Mouse (Mus musculus) megakaryocyte-erythroid progenitor cell, adult 5-6 weeks (primary cell): ENCODE results near the gene Tom1. TPM values are rescaled to one million over a fixed set of nuclear protein-coding genes. Genes with fewer than 3 reads are reported as not detected.

Experiments
- ATAC-seq: replicated peaks from 2 replicates; pipeline ENCODE4 v1.8.0; 2016; ENCODE audit warnings: mild to moderate bottlenecking, inconsistent platforms; ENCODE audit not compliant: severe bottlenecking, poor library complexity, low FRiP score, low TSS enrichment
- total RNA-seq, 2 experiments: library from RNA; stranded (forward) in 1 of 2; stranded (reverse) in 1 of 2; fragments of 200-1000, 215-1000 nt in 1 of 2; fragments of >200 nt in 1 of 2; fragmentation: Nextera tagmentation in 1 of 2; gene quantifications; 2 replicates each; pipeline ENCODE4 v1.2.3; 2014 to 2017

The Tom1 gene
- total RNA-seq, 2 experiments from 2014 or later, result 8.5 to 14.1 TPM

GRCm38 (mm10) chr8:75084382-75085064, 51.0 kb downstream of the Tom1 start:
- ATAC-seq, result no peak

DNA sequence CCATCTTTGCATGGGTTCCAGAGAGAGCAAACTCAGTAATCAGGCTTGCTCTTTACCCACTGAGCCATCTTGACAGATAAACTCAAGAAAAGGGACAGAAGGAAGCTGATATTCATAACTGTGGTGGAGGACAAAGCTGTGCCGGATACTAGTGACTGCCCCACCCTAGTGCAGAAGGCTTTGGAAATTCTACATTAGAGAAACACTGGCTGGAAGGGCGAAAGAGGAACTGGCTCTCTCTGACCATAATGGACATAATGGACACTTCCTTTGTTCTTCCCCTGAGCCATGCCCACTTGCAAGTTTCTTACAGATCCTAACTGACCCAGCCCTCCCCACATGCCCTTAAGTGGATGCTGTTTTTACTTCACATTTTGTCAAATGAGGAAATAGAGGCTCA, 52.5 kb downstream of the Tom1 start:
- ATAC-seq, result no peak

- ATAC-seq, result no peak
Observed at GRCm38 (mm10) chr8:75087127-75087526, 53.6 kb downstream of the Tom1 start.

GRCm38 (mm10) chr8:75088989-75089881, 55.7 kb downstream of the Tom1 start:
- no peak for ATAC-seq

DNA sequence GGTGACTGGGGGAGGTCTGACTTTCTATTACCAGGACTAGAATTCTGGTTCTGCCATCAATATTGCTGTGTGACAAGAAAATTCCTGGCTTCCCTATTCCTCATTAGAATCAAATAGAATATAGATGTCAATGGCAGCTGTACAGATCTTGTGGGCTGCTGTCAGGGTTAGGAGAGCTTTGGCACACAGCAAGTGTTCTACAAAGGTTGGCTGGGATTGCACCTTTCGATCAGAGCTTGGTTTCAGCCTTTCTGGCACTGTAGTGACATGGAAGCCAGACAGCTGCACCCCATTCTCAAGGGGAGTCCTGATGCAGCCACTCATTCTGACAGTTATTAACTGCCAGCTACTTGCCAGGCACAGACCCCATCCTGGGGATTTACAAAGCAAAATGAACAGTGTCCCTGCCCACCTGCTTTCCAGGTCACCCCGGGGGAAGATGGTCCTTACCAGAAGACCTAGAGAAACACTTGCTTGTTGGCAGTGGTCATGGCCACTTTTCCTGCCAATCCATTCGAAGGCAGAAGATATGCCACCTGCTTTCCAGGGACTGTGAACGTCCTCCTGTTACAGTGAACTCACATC, 57.4 kb downstream of the Tom1 start:
- no peak for ATAC-seq

DNA sequence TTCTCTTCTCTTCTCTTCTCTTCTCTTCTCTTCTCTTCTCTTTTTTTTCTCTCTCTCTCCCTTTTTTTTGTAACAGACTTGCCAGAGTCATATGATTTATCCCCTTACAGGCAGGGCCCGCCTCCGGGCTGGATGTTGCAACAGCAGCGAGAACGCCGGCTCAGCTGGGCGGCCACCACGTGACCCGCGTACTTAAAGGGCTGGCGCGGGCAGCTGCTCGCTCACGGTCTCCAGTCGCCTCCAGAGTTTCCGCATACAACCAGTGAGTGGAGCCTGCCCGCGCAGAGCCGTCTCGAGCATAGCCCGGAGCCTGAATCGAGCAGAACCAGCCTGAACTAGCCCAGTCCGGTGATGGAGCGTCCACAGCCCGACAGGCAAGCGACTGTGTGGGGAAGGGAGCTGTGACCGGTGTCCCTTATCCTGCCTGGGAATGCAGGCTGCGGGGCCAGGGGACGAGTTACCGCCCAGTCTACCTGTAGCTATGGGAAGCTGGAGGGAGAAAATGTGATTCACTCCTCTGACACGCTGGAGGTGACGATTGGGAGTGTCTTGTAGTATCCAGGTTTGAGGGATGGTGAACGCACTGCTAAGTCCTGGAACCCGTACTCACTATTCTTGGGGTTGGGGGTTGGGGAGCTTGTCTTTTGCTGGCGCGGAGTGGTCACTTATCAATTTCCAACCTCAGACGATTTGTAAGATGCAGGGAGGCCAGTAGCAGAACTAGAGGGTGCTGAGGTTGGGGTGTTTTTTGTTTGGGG, 60.1 kb downstream of the Tom1 start, which contains the start of gene Hmox1:
Gene Hmox1, plus strand, starts transcription at position 223 of the 758 bp plus-strand sequence.
- peak; percentile 93 for ATAC-seq

DNA sequence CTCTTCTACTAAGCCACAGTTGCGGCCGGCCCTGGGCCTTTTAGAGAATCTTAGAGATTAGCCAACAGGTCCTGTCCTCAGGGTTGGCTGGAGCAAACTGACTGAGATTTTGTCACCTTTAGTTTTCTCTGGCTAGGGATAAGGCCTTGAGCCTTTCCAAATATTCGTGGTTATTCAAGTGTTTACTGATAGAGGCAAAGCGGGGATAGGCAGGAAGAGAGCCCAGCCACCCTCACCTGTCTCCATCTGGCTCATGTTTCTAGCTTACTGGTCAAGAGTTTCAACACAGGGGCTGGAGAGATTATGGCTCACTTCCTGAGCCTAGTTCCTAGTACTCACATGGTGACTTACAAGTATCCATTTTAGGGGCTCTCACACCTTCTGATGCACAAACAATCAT, 69.5 kb downstream of the Tom1 start:
- ATAC-seq, result no peak

DNA sequence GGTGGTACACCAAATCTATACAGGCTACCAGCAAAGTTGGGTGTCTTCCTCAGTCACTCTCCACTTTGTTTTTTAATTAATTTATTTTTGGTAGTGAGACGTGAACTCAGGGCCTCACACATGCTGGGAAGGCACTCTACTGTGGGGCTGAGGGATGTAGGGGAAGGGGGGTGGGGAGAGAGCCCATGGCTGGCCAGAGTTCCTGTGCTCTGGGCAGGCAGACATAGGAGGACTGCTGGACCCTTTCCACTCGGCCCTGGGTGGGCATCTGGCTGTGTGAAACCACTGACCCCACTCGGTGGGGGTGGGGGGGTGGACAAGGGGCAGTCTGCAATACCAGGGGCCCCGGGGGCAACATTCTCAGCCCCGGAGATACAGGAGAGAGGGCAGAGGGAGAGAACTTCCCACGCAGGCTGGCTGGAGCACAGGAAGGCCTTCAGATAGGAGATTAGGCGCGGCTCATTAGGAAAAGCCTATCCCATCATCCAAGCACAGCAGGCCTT, 69.9 kb downstream of the Tom1 start:
- ATAC-seq, result no peak

DNA sequence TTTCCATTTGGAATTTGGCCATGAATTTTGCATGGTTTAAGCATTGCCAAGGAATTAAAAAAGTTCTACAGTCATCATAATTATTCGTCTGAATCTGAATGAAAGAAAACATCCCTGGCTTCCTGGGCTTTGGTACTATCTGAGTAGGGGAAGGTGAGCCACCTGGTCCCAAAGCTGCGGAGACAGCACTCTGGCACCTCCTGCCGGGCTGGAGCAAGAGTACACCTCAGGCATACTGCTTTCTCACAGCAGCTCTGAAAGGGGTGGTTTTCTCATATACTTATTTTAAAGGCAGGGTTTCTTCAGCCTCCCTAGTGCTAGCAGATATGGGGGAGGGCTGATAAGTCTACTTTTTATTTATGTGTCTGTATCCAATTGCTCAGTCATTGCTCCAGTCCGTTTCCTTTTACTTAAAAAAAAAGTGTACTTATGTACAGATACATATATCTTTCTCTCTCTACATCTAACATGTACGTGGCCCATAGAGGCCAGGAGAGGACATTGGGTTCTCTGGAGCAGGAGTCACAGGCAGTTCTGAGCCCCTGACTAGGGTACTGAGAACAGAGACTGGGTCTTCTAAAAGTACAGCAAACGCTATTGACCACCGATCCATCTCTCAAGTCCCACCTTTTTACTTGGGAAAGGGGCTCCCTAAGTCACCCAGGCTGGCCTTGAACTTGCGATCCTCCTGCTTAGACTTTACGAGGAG, 75.2 kb downstream of the Tom1 start:
- ATAC-seq, result peak; percentile 82

DNA sequence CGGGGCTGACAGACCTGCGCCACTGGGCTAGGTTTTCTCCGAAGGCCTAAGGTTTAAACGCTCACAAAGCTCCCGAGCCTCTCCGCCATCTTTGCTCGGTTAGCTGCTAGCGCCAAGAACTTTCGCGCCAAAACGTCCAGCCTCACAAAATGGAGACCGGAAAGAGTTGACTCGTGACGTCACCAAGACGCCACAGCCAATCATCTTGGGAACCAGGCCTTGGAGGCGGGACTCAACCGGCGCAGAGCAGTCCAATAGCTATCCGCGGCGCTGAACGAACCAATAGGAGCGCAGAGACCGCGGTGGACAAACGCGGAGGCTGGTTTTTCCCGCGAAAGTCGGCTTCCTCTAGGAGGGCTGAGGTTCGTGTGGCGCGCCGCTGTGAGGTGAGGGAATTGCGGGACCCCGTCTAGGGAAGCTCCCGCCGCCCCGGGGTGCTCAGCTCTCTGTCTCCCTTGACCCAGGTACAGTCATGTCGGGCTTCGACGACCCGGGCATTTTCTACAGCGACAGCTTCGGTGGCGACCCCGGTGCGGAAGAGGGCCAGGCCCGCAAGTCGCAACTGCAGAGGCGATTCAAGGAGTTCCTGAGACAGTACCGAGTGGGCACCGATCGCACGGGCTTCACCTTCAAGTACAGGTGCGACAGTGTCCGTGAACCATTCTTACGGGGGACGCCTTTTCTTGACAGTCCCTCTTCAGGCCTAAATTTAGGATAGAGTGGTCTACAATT, 75.9 kb downstream of the Tom1 start, which contains the start of gene Mcm5:
Gene Mcm5, plus strand, starts transcription at position 334 of the 732 bp plus-strand sequence.
- peak; percentile 92 for ATAC-seq

DNA sequence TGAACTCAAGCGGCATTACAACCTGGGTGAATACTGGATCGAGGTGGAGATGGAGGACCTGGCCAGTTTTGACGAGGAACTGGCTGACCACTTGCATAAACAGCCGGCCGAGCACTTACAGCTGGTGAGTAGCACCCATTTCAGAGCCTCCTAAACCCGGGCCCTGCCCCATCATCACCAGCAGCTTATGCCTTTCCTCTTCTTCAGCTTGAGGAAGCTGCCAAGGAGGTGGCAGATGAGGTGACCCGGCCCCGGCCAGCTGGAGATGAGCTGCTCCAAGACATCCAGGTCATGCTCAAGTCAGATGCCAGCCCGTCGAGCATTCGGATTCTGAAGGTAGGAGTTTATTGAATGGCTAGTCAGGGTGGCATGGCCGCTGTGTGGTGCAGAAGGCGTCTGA, 76.6 kb downstream of the Tom1 start:
- no peak for ATAC-seq

DNA sequence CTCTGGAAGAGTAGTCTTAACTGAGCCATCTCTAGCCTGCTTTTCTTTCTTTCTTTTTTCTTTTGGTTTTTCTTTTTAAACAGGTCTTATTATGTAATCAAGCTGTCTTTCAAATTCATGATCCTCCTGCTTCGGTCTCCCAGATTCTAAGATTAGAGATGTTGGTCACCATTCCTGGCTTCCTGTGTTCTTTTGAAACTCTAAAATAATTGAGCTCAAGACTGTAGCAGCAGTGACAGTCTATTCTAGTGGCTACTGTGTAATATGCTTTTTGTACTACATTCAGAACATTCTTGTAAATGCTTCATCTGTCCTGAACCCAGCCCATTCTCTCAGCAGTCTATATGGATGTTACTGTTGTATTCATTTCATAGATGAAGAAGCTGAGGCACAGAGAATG, 85.0 kb downstream of the Tom1 start:
- no peak for ATAC-seq

- no peak for ATAC-seq
Observed at GRCm38 (mm10) chr8:75119287-75119686, 85.8 kb downstream of the Tom1 start.

Other genes starting within 250 kb of the Tom1 start
- gene Isx, start 160.5 kb upstream of the Tom1 start, total RNA-seq (2014; fragmentation: Nextera tagmentation), result not detected in 2 replicates
- not detected in 2 replicates for gene Isx, start 160.5 kb upstream of the Tom1 start, total RNA-seq (2017)
- 42.9 and 63.2 TPM in 2 replicates for gene Hmgxb4, start 40.3 kb upstream of the Tom1 start, total RNA-seq (2014; fragmentation: Nextera tagmentation)
- gene Hmgxb4, start 40.3 kb upstream of the Tom1 start, total RNA-seq (2017), result 36.8 and 65.7 TPM in 2 replicates
- 1.8 TPM in 1 of 2 replicates, not detected in the other for gene Hmox1, start 59.9 kb downstream of the Tom1 start, total RNA-seq (2014; fragmentation: Nextera tagmentation)
- gene Hmox1, start 59.9 kb downstream of the Tom1 start, total RNA-seq (2017), result 1.1 TPM in 1 of 2 replicates, not detected in the other
- 192 and 220 TPM in 2 replicates for gene Mcm5, start 75.9 kb downstream of the Tom1 start, total RNA-seq (2014; fragmentation: Nextera tagmentation)
- gene Mcm5, start 75.9 kb downstream of the Tom1 start, total RNA-seq (2017), result 224 and 361 TPM in 2 replicates
- gene Rasd2, start 180.2 kb downstream of the Tom1 start, total RNA-seq (2014; fragmentation: Nextera tagmentation), result not detected in 2 replicates
- not detected in 2 replicates for gene Rasd2, start 180.2 kb downstream of the Tom1 start, total RNA-seq (2017)